Mouse (Mus musculus) G1E (cell line): ENCODE data around the gene Rhoh.

Experiments used
- CTCF ChIP-seq: IDR thresholded peaks from 2 replicates; pipeline ENCODE4 v1.5.1; 2012; ENCODE audit warnings: low read depth, low read length, inconsistent platforms, mixed read lengths
- GATA1 ChIP-seq: IDR thresholded peaks from 2 replicates; pipeline ENCODE4 v1.6.1; 2012; ENCODE audit warnings: borderline replicate concordance, low read length, inconsistent platforms, mixed read lengths
- GATA2 ChIP-seq: IDR thresholded peaks from 2 replicates; pipeline ENCODE4 v1.6.1; 2012; ENCODE audit warnings: low read depth, low read length, inconsistent platforms, borderline replicate concordance
- POLR2AphosphoS5 ChIP-seq: IDR thresholded peaks from 2 replicates; pipeline ENCODE4 v1.6.1; 2012; ENCODE audit warnings: low read depth, low read length, inconsistent platforms; ENCODE audit not compliant: insufficient replicate concordance
- TAL1 ChIP-seq: conservative IDR thresholded peaks from 2 replicates; pipeline ENCODE4 v1.6.1; 2012; ENCODE audit warnings: low read depth, low read length, inconsistent platforms, mixed read lengths

- TF ChIP-seq GATA1 (no peak), GATA2 (no peak), CTCF (no peak), POLR2AphosphoS5 (no peak), TAL1 (no peak)
Observed at GRCm38 (mm10) chr5:65846534-65846933, 14.5 kb upstream of the Rhoh start.
